Mouse (Mus musculus) hindbrain, postnatal 0 days (tissue): Measurements from ENCODE around the gene Dhrs1. TPM values are rescaled to one million over a fixed set of nuclear protein-coding genes. Genes with fewer than 3 reads are reported as not detected.
"Not testable (repeated sequence)": the region's sequence is repeated elsewhere in the genome, so short reads cannot be mapped to it uniquely, and the experiment has no call there.

Experiments used
- ATAC-seq: fragments of 200-750 bp; cut with Nextera tagmentation; 2 replicates; pipeline ENCODE4 v1.8.0; 2017; ENCODE audit warnings: mild to moderate bottlenecking, moderate TSS enrichment, moderate library complexity
- DNase-seq: peaks from one replicate; pipeline ENCODE4 v3.0.0-alpha.2; 2015; ENCODE audit warnings: low spot score
- H3K27ac ChIP-seq: fragments of 300-500 bp; sonication (generic); 2 replicates; pipeline ENCODE4 v1.5.1; 2014; ENCODE audit warnings: mild to moderate bottlenecking
- H3K27me3 ChIP-seq: fragments of 300-500 bp; sonication (generic); 2 replicates; pipeline ENCODE4 v1.6.1; 2014; ENCODE audit warnings: low read length, mixed read lengths; ENCODE audit not compliant: insufficient read depth
- H3K36me3 ChIP-seq: fragments of 300-500 bp; sonication (generic); 2 replicates; pipeline ENCODE4 v1.6.1; 2014; ENCODE audit warnings: low read length, mixed read lengths; ENCODE audit not compliant: insufficient read depth
- H3K4me1 ChIP-seq: fragments of 300-500 bp; sonication (generic); 2 replicates; pipeline ENCODE4 v1.6.1; 2014; ENCODE audit warnings: antibody characterized with exemption, low read length, mixed read lengths; ENCODE audit not compliant: insufficient read depth
- H3K4me2 ChIP-seq: fragments of 300-500 bp; sonication (generic); 2 replicates; pipeline ENCODE4 v1.6.1; 2014; ENCODE audit warnings: low read depth, mild to moderate bottlenecking, low read length, moderate library complexity, mixed read lengths
- H3K4me3 ChIP-seq: fragments of 300-500 bp; sonication (generic); 2 replicates; pipeline ENCODE4 v1.5.1; 2014; ENCODE audit warnings: low read length
- H3K9ac ChIP-seq: fragments of 300-500 bp; sonication (generic); replicated peaks from 2 replicates; pipeline ENCODE4 v1.6.1; 2014; ENCODE audit warnings: mild to moderate bottlenecking, low read length, moderate library complexity, mixed read lengths
- H3K9me3 ChIP-seq: fragments of 300-500 bp; sonication (generic); 2 replicates; pipeline ENCODE4 v1.6.1; 2016; ENCODE audit warnings: low read length, mixed read lengths
- CTCF ChIP-seq: IDR thresholded peaks from 2 replicates; pipeline ENCODE4 v1.5.1; 2016; ENCODE audit warnings: antibody characterized with exemption, control low read depth, low read depth
- WGBS: fragments of 180-500 bp; shearing (Covaris S2); extraction: QIAGEN DNeasy Blood & Tissue Kit; methylation state at CpG from one replicate; pipeline ENCODE4 v1.1.7; 2014; 5-methylcytosine and 5-hydroxymethylcytosine counted together
- polyA plus RNA-seq: library from polyadenylated mRNA; unstranded; fragments of >200 nt; fragmentation: Nextera tagmentation; extraction: Ambion mirVana; gene quantifications from 2 replicates; pipeline ENCODE4 v1.2.1, GENCODE M21; 2015
- total RNA-seq: library from RNA; depleted of rRNA; stranded (reverse); fragments of >200 nt; gene quantifications from 2 replicates; pipeline ENCODE4 v1.2.3, GENCODE M21; 2014

Gene Dhrs1
- total and polyA plus RNA-seq, 2 experiments from 2014 or later: 69.2 to 88.3 TPM

GRCm38 (mm10) chr14:55767519-55768414, 22.3 kb upstream of the Dhrs1 start:
- Histone ChIP-seq H3K4me1 (peaks cover 5% of the 10 kb centered on the region; the same call in 1 of the 2 replicates), H3K4me2 (peak overlapping the region; percentile 64), H3K9me3 (no peaks in the 10 kb centered on the region), H3K36me3 (no peaks in the 10 kb centered on the region), H3K27ac (0 out of 2 replicates have a peak overlapping the region, but pooled peaks have one; percentile 26), H3K9ac (peak overlapping the region; percentile 48), H3K27me3 (peaks cover 16% of the 10 kb centered on the region), H3K4me3 (peak overlapping the region; percentile 35)
- TF ChIP-seq CTCF: peak; percentile 69
- WGBS: 13% methylated on average over 52 of the region's 52 CpGs
- peak; percentile 80 for ATAC-seq
- peak; percentile 74 for DNase-seq

DNA sequence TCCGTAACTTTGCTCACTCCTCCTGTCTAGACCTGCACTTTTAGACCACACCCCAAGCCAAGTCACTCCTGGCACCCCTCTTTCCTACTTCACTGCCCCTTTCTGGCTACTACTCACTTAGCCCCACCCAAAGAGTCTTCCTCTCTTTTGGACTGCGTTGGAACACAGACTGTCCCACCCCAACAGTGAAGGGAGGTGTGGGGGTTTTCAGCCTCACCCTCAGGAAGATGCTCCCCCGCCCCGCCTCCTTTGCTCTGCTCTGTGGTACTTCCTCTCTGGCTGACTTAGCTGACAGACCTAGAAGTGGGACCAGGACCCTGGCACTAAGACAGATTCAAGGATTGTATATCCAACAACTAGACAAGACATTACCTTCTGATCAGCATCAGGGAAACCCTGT, 20.2 kb upstream of the Dhrs1 start, which contains the start of gene Ltb4r1:
Gene Ltb4r1, plus strand, starts transcription at position 267 of the 400 bp plus-strand sequence.
- no peak within 1 kb of the TSS for H3K4me2 ChIP-seq
- DNase-seq (no peak), ATAC-seq (no peak)
- no peaks in the 10 kb centered on the region for H3K36me3 ChIP-seq
- no peak for TF ChIP-seq CTCF
- 73% methylated on average over 4 of the region's 4 CpGs for WGBS
- peaks cover 10% of the 10 kb centered on the region; the same call in 1 of the 2 replicates for H3K4me1 ChIP-seq
- H3K9me3 ChIP-seq: no peaks in the 10 kb centered on the region
- H3K27ac ChIP-seq: no peak within 1 kb of the TSS
- H3K4me3 ChIP-seq: no peak within 1 kb of the TSS
- H3K9ac ChIP-seq: no peak within 1 kb of the TSS
- peaks cover 16% of the 10 kb centered on the region for H3K27me3 ChIP-seq

DNA sequence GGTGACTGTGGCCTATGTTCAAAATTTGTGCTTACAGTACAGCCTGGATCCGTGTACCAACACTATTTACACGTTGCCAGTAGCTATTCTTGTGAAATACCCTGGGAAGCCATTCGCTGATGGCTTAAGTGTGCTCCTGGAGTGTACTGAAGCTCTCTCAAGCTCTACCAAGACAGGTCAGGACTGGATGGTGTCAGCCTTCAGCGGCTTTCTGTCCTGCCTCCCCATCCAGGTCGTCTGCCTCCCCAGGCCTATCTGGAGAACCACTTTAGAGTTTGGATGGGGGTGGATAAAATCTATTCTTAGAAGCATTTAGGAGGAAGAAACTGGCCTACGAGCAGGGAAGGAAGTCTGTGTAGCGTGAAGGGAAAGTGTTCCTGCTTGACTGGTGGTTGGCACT, 17.7 kb upstream of the Dhrs1 start:
- TF ChIP-seq CTCF: no peak
- ATAC-seq: no peak
- Histone ChIP-seq H3K36me3 (no peaks in the 10 kb centered on the region), H3K4me3 (no peak overlapping the region), H3K9ac (no peak overlapping the region), H3K4me1 (peaks cover 10% of the 10 kb centered on the region; the same call in 1 of the 2 replicates), H3K4me2 (peak overlapping the region; percentile 86; the same call in 1 of the 2 replicates), H3K27me3 (peaks cover 6% of the 10 kb centered on the region), H3K9me3 (no peaks in the 10 kb centered on the region), H3K27ac (no peak overlapping the region)
- 64% methylated on average over 7 of the region's 7 CpGs for WGBS
- DNase-seq: no peak

DNA sequence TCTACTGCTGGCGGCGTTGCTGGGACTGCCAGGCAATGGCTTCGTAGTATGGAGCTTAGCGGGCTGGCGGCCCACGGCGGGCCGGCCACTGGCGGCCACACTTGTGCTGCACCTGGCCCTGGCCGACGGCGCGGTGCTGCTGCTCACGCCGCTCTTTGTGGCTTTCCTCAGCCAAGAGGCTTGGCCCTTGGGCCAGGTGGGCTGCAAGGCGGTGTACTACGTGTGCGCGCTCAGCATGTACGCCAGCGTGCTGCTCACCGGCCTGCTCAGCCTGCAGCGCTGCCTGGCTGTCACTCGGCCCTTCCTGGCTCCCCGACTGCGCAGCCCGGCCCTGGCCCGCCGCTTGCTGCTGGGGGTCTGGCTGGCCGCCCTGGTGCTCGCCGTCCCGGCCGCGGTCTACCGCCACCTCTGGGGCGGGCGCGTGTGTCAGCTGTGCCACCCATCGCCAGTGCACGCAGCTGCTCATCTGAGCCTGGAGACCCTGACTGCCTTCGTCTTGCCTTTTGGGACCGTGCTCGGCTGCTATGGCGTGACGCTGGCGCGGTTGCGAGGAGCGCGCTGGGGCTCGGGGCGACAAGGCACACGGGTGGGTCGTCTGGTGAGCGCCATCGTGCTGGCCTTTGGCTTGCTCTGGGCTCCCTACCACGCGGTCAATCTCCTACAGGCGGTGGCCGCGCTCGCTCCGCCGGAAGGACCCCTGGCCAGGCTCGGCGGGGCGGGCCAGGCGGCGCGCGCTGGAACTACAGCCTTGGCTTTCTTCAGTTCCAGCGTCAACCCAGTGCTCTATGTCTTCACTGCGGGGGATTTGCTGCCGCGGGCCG, 16.7 kb upstream of the Dhrs1 start:
- ATAC-seq (peak; percentile 75), DNase-seq (peak; percentile 66)
- WGBS: 1% methylated on average over 74 of the region's 77 CpGs
- no peaks in the 10 kb centered on the region for H3K9me3 ChIP-seq
- peak; percentile 16; the same call in 1 of the 2 replicates for TF ChIP-seq CTCF
- H3K27me3 ChIP-seq: peaks cover 6% of the 10 kb centered on the region
- H3K36me3 ChIP-seq: no peaks in the 10 kb centered on the region
- peaks cover 7% of the 10 kb centered on the region; the same call in 1 of the 2 replicates for H3K4me1 ChIP-seq
- peak overlapping the region; percentile 47 for H3K4me3 ChIP-seq
- peak overlapping the region; percentile 65 for H3K9ac ChIP-seq
- H3K4me2 ChIP-seq: peak overlapping the region; percentile 86
- peak overlapping the region; percentile 65 for H3K27ac ChIP-seq

- no peaks in the 10 kb centered on the region for H3K36me3 ChIP-seq
- 82% methylated on average over 6 of the region's 6 CpGs for WGBS
Observed at GRCm38 (mm10) chr14:55761163-55761562, 15.7 kb upstream of the Dhrs1 start, which contains the start of gene Ltb4r2. Gene Ltb4r2 (plus strand): TSS chr14:55761428.

DNA sequence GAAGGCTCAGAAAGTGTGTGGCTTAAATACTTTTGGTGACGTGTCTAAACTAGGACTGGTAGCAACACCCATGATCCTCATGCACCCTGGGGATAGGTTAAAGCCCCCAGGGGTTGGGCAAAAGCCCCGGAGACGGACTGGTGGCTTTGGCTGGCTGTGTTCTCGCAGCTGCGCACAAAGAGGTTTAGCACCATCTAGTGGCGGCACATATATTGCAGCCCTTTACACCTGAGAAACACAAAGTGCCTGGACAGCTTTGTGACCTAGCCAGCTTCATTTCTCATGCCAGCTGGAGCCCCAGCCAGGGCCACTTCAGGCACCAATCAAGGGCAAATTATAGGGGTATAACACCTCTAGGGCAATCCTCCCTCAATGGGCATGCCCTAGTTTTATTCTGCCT, 14.7 kb upstream of the Dhrs1 start:
- H3K27me3 ChIP-seq, H3K27ac ChIP-seq, H3K4me1 ChIP-seq, H3K36me3 ChIP-seq, H3K9me3 ChIP-seq, H3K4me3 ChIP-seq, H3K9ac ChIP-seq: not testable (repeated sequence)
- WGBS: 6% methylated on average over 6 of the region's 6 CpGs
- ATAC-seq: peak; percentile 6; the same call in 1 of the 2 replicates
- DNase-seq: peak; percentile 86
- H3K4me2 ChIP-seq: peak overlapping the region; percentile 37
- peak; percentile 84 for TF ChIP-seq CTCF

More at GRCm38 (mm10) chr14:55761163-55761562, 15.7 kb upstream of the Dhrs1 start, which contains the start of gene Ltb4r2:
- H3K9me3 ChIP-seq: no peaks in the 10 kb centered on the region
- H3K4me2 ChIP-seq: peak within 1 kb of the TSS; percentile 86
- H3K27me3 ChIP-seq: peaks cover 6% of the 10 kb centered on the region
- H3K4me3 ChIP-seq: peak within 1 kb of the TSS; percentile 47
- no peak for TF ChIP-seq CTCF
- H3K9ac ChIP-seq: peak within 1 kb of the TSS; percentile 65
- H3K4me1 ChIP-seq: peaks cover 7% of the 10 kb centered on the region; the same call in 1 of the 2 replicates
- ATAC-seq (no peak), DNase-seq (no peak)
- peak within 1 kb of the TSS; percentile 65 for H3K27ac ChIP-seq
